Comparison of ENCODE assay signal across 23 mouse cellular contexts in the genomic region with DNA sequence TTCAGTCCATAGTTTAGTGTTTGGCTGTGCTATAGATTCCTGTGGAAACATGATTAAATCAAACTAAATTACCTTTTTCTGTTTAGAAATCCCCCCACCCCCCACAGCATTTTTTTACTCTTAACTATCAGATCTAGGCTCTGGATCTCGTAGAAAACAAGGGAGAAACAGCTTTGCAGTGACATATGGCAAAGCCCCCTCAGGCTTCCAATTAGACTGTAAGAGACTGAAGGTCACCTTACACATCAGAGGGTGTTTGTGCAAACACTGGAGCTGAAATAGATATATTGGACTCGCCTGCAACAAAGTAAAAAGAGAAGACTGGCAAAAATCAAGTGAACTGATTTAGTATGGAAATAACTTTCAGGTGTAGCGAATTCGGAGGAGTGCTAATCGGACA. TPM values are rescaled to one million over a fixed set of nuclear protein-coding genes. Genes with fewer than 3 reads are reported as not detected.
DNase-seq lines count a peak whose midpoint lies in the region; ATAC-seq and TF ChIP-seq lines count a peak whose summit lies in the region.
"Had no signal": no experiment of that assay in that cellular context is flagged by ENCODE, and none has a peak within 500 bp of the region (broad histone marks: within the 10 kb centered on the region; RNA-seq: fewer than 3 reads in every experiment).

No protein-coding gene starts in this region.

- peaks cover 6% of the 10 kb centered on the region; the same call in 1 of the 2 replicates for H3K4me1 ChIP-seq in forebrain, postnatal 0 days (ENCODE audit: insufficient read depth)
- peaks cover 9% of the 10 kb centered on the region for H3K4me1 ChIP-seq in forebrain, embryonic 10.5 days
- no peaks in the 10 kb centered on the region for H3K4me1 ChIP-seq in midbrain, postnatal 0 days (ENCODE audit: insufficient read depth, low read length)
- peaks cover 8% of the 10 kb centered on the region; the same call in 1 of the 2 replicates for H3K4me1 ChIP-seq in midbrain, embryonic 14.5 days (ENCODE audit: control insufficient read depth, insufficient read depth, low read length)
- H3K4me1 ChIP-seq: embryonic facial prominence, embryonic 12.5 days; embryonic facial prominence, embryonic 15.5 days had no signal

- H3K9me3 ChIP-seq in forebrain, postnatal 0 days (ENCODE audit: low read length) = no peaks in the 10 kb centered on the region
- no peaks in the 10 kb centered on the region for H3K9me3 ChIP-seq in forebrain, embryonic 10.5 days
- no peaks in the 10 kb centered on the region for H3K9me3 ChIP-seq in midbrain, postnatal 0 days (ENCODE audit: low read length)
- H3K9me3 ChIP-seq in midbrain, embryonic 14.5 days (ENCODE audit: control insufficient read depth, low read length) = no peaks in the 10 kb centered on the region
- H3K9me3 ChIP-seq: embryonic facial prominence, embryonic 12.5 days; embryonic facial prominence, embryonic 15.5 days; forebrain, embryonic 15.5 days; hindbrain, embryonic 12.5 days had no signal

- ATAC-seq in forebrain, postnatal 0 days = no peak
- no peak for ATAC-seq in midbrain, postnatal 0 days (ENCODE audit: low FRiP score)
- ATAC-seq in midbrain, embryonic 14.5 days (ENCODE audit: low FRiP score, low TSS enrichment) = no peak
- ATAC-seq: CD4-positive, CD25-positive, alpha-beta regulatory T cell, adult 4 months; forebrain, embryonic 15.5 days; hindbrain, embryonic 16.5 days; inflammation-experienced regulatory T-cells, adult 6 months; intestine, embryonic 16.5 days had no signal

- no peak overlapping the region for H3K9ac ChIP-seq in forebrain, postnatal 0 days
- H3K9ac ChIP-seq in midbrain, postnatal 0 days (replicated peaks; ENCODE audit: low read length, poor library complexity, severe bottlenecking) = no peak overlapping the region
- no peak overlapping the region for H3K9ac ChIP-seq in midbrain, embryonic 14.5 days (replicated peaks; ENCODE audit: low read length)
- H3K9ac ChIP-seq: embryonic facial prominence, embryonic 12.5 days; embryonic facial prominence, embryonic 15.5 days; forebrain, embryonic 15.5 days; hindbrain, embryonic 12.5 days had no signal

- WGBS in forebrain, postnatal 0 days = 53% methylated on average over 5 of the region's 5 CpGs
- WGBS in forebrain, embryonic 10.5 days = 71% methylated on average over 5 of the region's 5 CpGs
- WGBS in midbrain, postnatal 0 days = 77% methylated on average over 5 of the region's 5 CpGs
- WGBS in midbrain, embryonic 14.5 days = 78% methylated on average over 5 of the region's 5 CpGs

- DNase-seq in forebrain, postnatal 0 days = peak; percentile 32
- no peak for DNase-seq in forebrain, embryonic 10.5 days (ENCODE audit: extremely low spot score, low spot score)
- peak; percentile 12 for DNase-seq in midbrain, postnatal 0 days (ENCODE audit: low spot score)
- no peak for DNase-seq in midbrain, embryonic 14.5 days
- peak; percentile 18 for DNase-seq in brain, embryonic 18.5 days (ENCODE audit: low read depth, low spot score)
- DNase-seq in embryo, embryonic 9.5 days (ENCODE audit: extremely low spot score) = no peak
- DNase-seq: adrenal gland, adult 2 months; adrenal gland, postnatal 14 days; cerebellum, adult 18-20 months; cerebellum, adult 9-10 months; cerebellum, postnatal 14 days; gastrocnemius, adult 2 months; gastrocnemius, postnatal 14 days; heart, adult 11 months had no signal

- no peaks in the 10 kb centered on the region for H3K27me3 ChIP-seq in forebrain, postnatal 0 days (ENCODE audit: insufficient read depth, low read length)
- H3K27me3 ChIP-seq in forebrain, embryonic 10.5 days (ENCODE audit: poor library complexity, severe bottlenecking) = no peaks in the 10 kb centered on the region
- no peaks in the 10 kb centered on the region for H3K27me3 ChIP-seq in midbrain, postnatal 0 days (ENCODE audit: insufficient read depth, low read length)
- no peaks in the 10 kb centered on the region for H3K27me3 ChIP-seq in midbrain, embryonic 14.5 days (ENCODE audit: control insufficient read depth, insufficient read depth, low read length)
- H3K27me3 ChIP-seq: embryonic facial prominence, embryonic 12.5 days; embryonic facial prominence, embryonic 15.5 days; forebrain, embryonic 15.5 days; hindbrain, embryonic 12.5 days had no signal

- H3K4me3 ChIP-seq in forebrain, postnatal 0 days (ENCODE audit: low read depth, low read length) = no peak overlapping the region
- no peak overlapping the region for H3K4me3 ChIP-seq in forebrain, embryonic 10.5 days
- no peak overlapping the region for H3K4me3 ChIP-seq in midbrain, postnatal 0 days (ENCODE audit: low read depth, low read length)
- no peak overlapping the region for H3K4me3 ChIP-seq in midbrain, embryonic 14.5 days (replicated peaks; ENCODE audit: low read depth, low read length)
- H3K4me3 ChIP-seq: embryonic facial prominence, embryonic 12.5 days; embryonic facial prominence, embryonic 15.5 days; forebrain, embryonic 15.5 days; gastrocnemius, adult 2 months; hindbrain, embryonic 12.5 days had no signal

- no peak overlapping the region for H3K27ac ChIP-seq in forebrain, postnatal 0 days (ENCODE audit: low read depth, low read length)
- H3K27ac ChIP-seq in forebrain, embryonic 10.5 days = no peak overlapping the region
- no peak overlapping the region for H3K27ac ChIP-seq in midbrain, postnatal 0 days (ENCODE audit: low read depth, low read length)
- H3K27ac ChIP-seq in midbrain, embryonic 14.5 days (replicated peaks; ENCODE audit: low read depth, low read length) = no peak overlapping the region
- H3K27ac ChIP-seq: embryonic facial prominence, embryonic 12.5 days; embryonic facial prominence, embryonic 15.5 days; forebrain, embryonic 15.5 days; gastrocnemius, adult 2 months; hindbrain, embryonic 12.5 days had no signal

- TF ChIP-seq CTCF in forebrain, postnatal 0 days (IDR thresholded peaks at IDR 0.05; ENCODE audit: low read depth) = no peak
- TF ChIP-seq CTCF in midbrain, postnatal 0 days (IDR thresholded peaks at IDR 0.05) = no peak

- no peak overlapping the region for H3K4me2 ChIP-seq in forebrain, postnatal 0 days (ENCODE audit: low read depth)
- H3K4me2 ChIP-seq in midbrain, postnatal 0 days (ENCODE audit: low read depth, low read length, poor library complexity, severe bottlenecking) = no peak overlapping the region
- H3K4me2 ChIP-seq in midbrain, embryonic 14.5 days (ENCODE audit: low read length) = no peak overlapping the region
- H3K4me2 ChIP-seq: embryonic facial prominence, embryonic 12.5 days; embryonic facial prominence, embryonic 15.5 days; forebrain, embryonic 15.5 days; heart, embryonic 11.5 days; hindbrain, embryonic 12.5 days had no signal

- no peaks in the 10 kb centered on the region for H3K36me3 ChIP-seq in forebrain, postnatal 0 days (ENCODE audit: insufficient read depth)
- H3K36me3 ChIP-seq in forebrain, embryonic 10.5 days (replicated peaks) = no peaks in the 10 kb centered on the region
- H3K36me3 ChIP-seq in midbrain, postnatal 0 days (ENCODE audit: insufficient read depth, low read length) = no peaks in the 10 kb centered on the region
- H3K36me3 ChIP-seq in midbrain, embryonic 14.5 days (ENCODE audit: control insufficient read depth, insufficient read depth, low read length) = no peaks in the 10 kb centered on the region
- H3K36me3 ChIP-seq: embryonic facial prominence, embryonic 12.5 days; embryonic facial prominence, embryonic 15.5 days; forebrain, embryonic 15.5 days; hindbrain, embryonic 12.5 days had no signal

RNA-seq across cellular contexts. Expression of gene Srek1, which starts 29.3 kb away (rescaled TPM):
- 40.6 and 48.2 TPM in 2 replicates for total RNA-seq in forebrain, postnatal 0 days (2014; rRNA removed)
- polyA plus RNA-seq in forebrain, postnatal 0 days (2015; fragmentation: Nextera tagmentation; extraction: Ambion mirVana) = 15.7 and 35.1 TPM in 2 replicates
- polyA plus RNA-seq in forebrain, embryonic 10.5 days (2016; fragmentation: Nextera tagmentation; extraction: Ambion mirVana) = 91.9 and 93.7 TPM in 2 replicates
- 23.1 and 42.3 TPM in 2 replicates for total RNA-seq in midbrain, postnatal 0 days (2014; rRNA removed)
- polyA plus RNA-seq in midbrain, postnatal 0 days (2015; fragmentation: Nextera tagmentation; extraction: Ambion mirVana) = 36.1 and 47.8 TPM in 2 replicates
- polyA plus RNA-seq in midbrain, embryonic 14.5 days (2014; fragmentation: Nextera tagmentation; extraction: Ambion mirVana) = 85.6 and 89.9 TPM in 2 replicates

Comparison
In these comparisons a context has a peak if more than half of its experiments do, and no peak if none do; other contexts are left out.
1. DNase-seq: peak in forebrain, postnatal 0 days (single experiment), midbrain, postnatal 0 days (single experiment) and brain, embryonic 18.5 days (single experiment); none in forebrain, embryonic 10.5 days (single experiment), midbrain, embryonic 14.5 days (single experiment) and embryo, embryonic 9.5 days (single experiment).